Mouse (Mus musculus) ovary, postnatal 10 days (tissue): ENCODE measurements around the gene Bcan.

Source experiments
- DNase-seq: peaks from one replicate; pipeline ENCODE4 v3.0.0; 2022; ENCODE audit warnings: low spot score

Gene Bcan

GRCm38 (mm10) chr3:88000181-88000580 is at the start of gene Bcan:
Bcan (minus strand) TSS chr3:88000230.
- no peak for DNase-seq

- DNase-seq, result no peak
Observed at GRCm38 (mm10) chr3:88049532-88049931, 49.5 kb upstream of the Bcan start.

- DNase-seq, result peak; percentile 49
Observed at GRCm38 (mm10) chr3:88042661-88043421, 42.8 kb upstream of the Bcan start, which contains the start of gene Gpatch4. Gpatch4 (plus strand) TSS chr3:88043108.

GRCm38 (mm10) chr3:88035561-88036293 is 35.7 kb upstream of the Bcan start:
- DNase-seq, result no peak

GRCm38 (mm10) chr3:88033506-88033905 is 33.5 kb upstream of the Bcan start:
- DNase-seq, result no peak

- DNase-seq, result no peak
Observed at GRCm38 (mm10) chr3:88030608-88031395, 30.8 kb upstream of the Bcan start.

- no peak for DNase-seq
Observed at GRCm38 (mm10) chr3:88027434-88028186, 27.6 kb upstream of the Bcan start, which contains the start of gene Hapln2. Hapln2 (minus strand) TSS chr3:88027583.

GRCm38 (mm10) chr3:88026823-88027222 is 26.8 kb upstream of the Bcan start:
- DNase-seq, result no peak

- DNase-seq, result no peak
Observed at GRCm38 (mm10) chr3:88023192-88024074, 23.4 kb upstream of the Bcan start.

GRCm38 (mm10) chr3:88022322-88023191 is 22.5 kb upstream of the Bcan start:
- peak; percentile 56 for DNase-seq

- DNase-seq, result no peak
Observed at GRCm38 (mm10) chr3:88010634-88011265, 10.7 kb upstream of the Bcan start.

GRCm38 (mm10) chr3:88005822-88006786 is 6.1 kb upstream of the Bcan start:
- DNase-seq, result no peak

GRCm38 (mm10) chr3:88002291-88002976 is 2.4 kb upstream of the Bcan start:
- no peak for DNase-seq

GRCm38 (mm10) chr3:88000816-88001595 is 976 bp upstream of the Bcan start:
- no peak for DNase-seq

- DNase-seq, result no peak
Observed at GRCm38 (mm10) chr3:87999243-87999895, 661 bp downstream of the Bcan start.

- no peak for DNase-seq
Observed at GRCm38 (mm10) chr3:87998747-87999146, 1.3 kb downstream of the Bcan start.
